Mouse (Mus musculus): ENCODE data around the gene Dcst2.

GRCm38 (mm10) chr3:89390111-89390515, 28.3 kb downstream of the Dcst2 start:
- no peak for TF ChIP-seq BHLHE40 (IDR thresholded peaks at IDR 0.05; ENCODE audit: borderline replicate concordance, low read depth, low read length)
- TF ChIP-seq POLR2AphosphoS2 (IDR thresholded peaks at IDR 0.05; ENCODE audit: low read length) = no peak
- no peak for TF ChIP-seq MAFK (IDR thresholded peaks at IDR 0.05; ENCODE audit: borderline replicate concordance, low read depth, low read length)
- no peak for TF ChIP-seq ZKSCAN1 (IDR thresholded peaks at IDR 0.05; ENCODE audit: low read depth, low read length)
- no peak for TF ChIP-seq GABPA (IDR thresholded peaks at IDR 0.05; ENCODE audit: low read depth, low read length)
- TF ChIP-seq MAX (IDR thresholded peaks at IDR 0.05; ENCODE audit: low read length) = no peak
- TF ChIP-seq USF2 (IDR thresholded peaks at IDR 0.05; ENCODE audit: borderline replicate concordance in 1 of 2, insufficient read depth in 1 of 2, low read depth in 1 of 2, low read length in 2 of 2) = no peak
- TF ChIP-seq CTCF (IDR thresholded peaks at IDR 0.05 in 2 of 3, conservative IDR thresholded peaks at IDR 0.05 in 1 of 3; ENCODE audit: control insufficient read depth in 1 of 3, insufficient read depth in 1 of 3, low read depth in 2 of 3, low read length in 3 of 3, poor library complexity in 1 of 3, severe bottlenecking in 1 of 3) = no peak
- no peak for TF ChIP-seq GATA1 (IDR thresholded peaks at IDR 0.05; ENCODE audit: low read depth, low read length)
- no peak for TF ChIP-seq TCF12 (IDR thresholded peaks at IDR 0.05; ENCODE audit: low read depth, low read length)
- TF ChIP-seq CHD2 (IDR thresholded peaks at IDR 0.05; ENCODE audit: low read length) = no peak
- no peak for TF ChIP-seq ZC3H11A (IDR thresholded peaks at IDR 0.05; ENCODE audit: low read depth, low read length)
- TF ChIP-seq EP300 (IDR thresholded peaks at IDR 0.05; ENCODE audit: low read depth in 1 of 2, low read length in 2 of 2) = no peak
- no peak for TF ChIP-seq HCFC1 (IDR thresholded peaks at IDR 0.05; ENCODE audit: low read depth, low read length)
